Mouse (Mus musculus) hindbrain, embryonic 15.5 days (tissue): ENCODE results near the gene Ubxn6. TPM values are rescaled to one million over a fixed set of nuclear protein-coding genes. Genes with fewer than 3 reads are reported as not detected.
"Not testable (repeated sequence)": the region's sequence is repeated elsewhere in the genome, so short reads cannot be mapped to it uniquely, and the experiment has no call there.

Experiments used
- ATAC-seq: fragments of 200-750 bp; cut with Nextera tagmentation; 2 replicates; pipeline ENCODE4 v1.8.0; 2017; ENCODE audit warnings: low read depth, moderate number of reproducible peaks, moderate TSS enrichment; ENCODE audit not compliant: low FRiP score
- H3K27ac ChIP-seq: fragments of 300-500 bp; sonication (generic); replicated peaks from 2 replicates; pipeline ENCODE4 v1.5.1; 2015; ENCODE audit warnings: mild to moderate bottlenecking, inconsistent platforms
- H3K27me3 ChIP-seq: fragments of 300-500 bp; sonication (generic); 2 replicates; pipeline ENCODE4 v1.6.1; 2015; ENCODE audit warnings: control low read depth, inconsistent platforms
- H3K36me3 ChIP-seq: fragments of 300-500 bp; sonication (generic); 2 replicates; pipeline ENCODE4 v1.6.1; 2015; ENCODE audit warnings: control low read depth, inconsistent platforms
- H3K4me1 ChIP-seq: fragments of 300-500 bp; sonication (generic); replicated peaks from 2 replicates; pipeline ENCODE4 v1.6.1; 2015; ENCODE audit warnings: control low read depth, inconsistent platforms
- H3K4me2 ChIP-seq: fragments of 300-500 bp; sonication (generic); 2 replicates; pipeline ENCODE4 v1.6.1; 2015; ENCODE audit warnings: moderate library complexity, mild to moderate bottlenecking, inconsistent platforms
- H3K4me3 ChIP-seq: fragments of 300-500 bp; sonication (generic); 2 replicates; pipeline ENCODE4 v1.5.1; 2015; ENCODE audit warnings: mild to moderate bottlenecking, inconsistent platforms
- H3K9ac ChIP-seq: fragments of 300-500 bp; sonication (generic); 2 replicates; pipeline ENCODE4 v1.6.1; 2015; ENCODE audit warnings: inconsistent platforms
- H3K9me3 ChIP-seq: fragments of 300-500 bp; sonication (generic); 2 replicates; pipeline ENCODE4 v1.6.1; 2016; ENCODE audit warnings: control low read depth, inconsistent platforms
- WGBS: fragments of 180-500 bp; shearing (Covaris S2); methylation state at CpG from one replicate; pipeline ENCODE4 v1.1.7; 2015; 5-methylcytosine and 5-hydroxymethylcytosine counted together
- polyA plus RNA-seq: library from polyadenylated mRNA; unstranded; fragments of >200 nt; fragmentation: Nextera tagmentation; extraction: Ambion mirVana; gene quantifications from 2 replicates; pipeline ENCODE4 v1.2.1, GENCODE M21; 2015

The Ubxn6 gene
- polyA plus RNA-seq, 1 experiment from 2014 or later, result 76.1 TPM

- 57% methylated on average over 4 of the region's 4 CpGs for WGBS
- no peaks in the 10 kb centered on the region for H3K27me3 ChIP-seq
- no peak overlapping the region for H3K4me2 ChIP-seq
- no peaks in the 10 kb centered on the region for H3K4me1 ChIP-seq
- no peak for ATAC-seq
- no peaks in the 10 kb centered on the region for H3K9me3 ChIP-seq
- no peak overlapping the region for H3K9ac ChIP-seq
- H3K36me3 ChIP-seq, result no peaks in the 10 kb centered on the region
- H3K4me3 ChIP-seq, result no peak overlapping the region
- no peak overlapping the region for H3K27ac ChIP-seq
Measured at GRCm38 (mm10) chr17:56110571-56110970, 35.7 kb upstream of the Ubxn6 start.

- H3K4me2 ChIP-seq, result no peak within 1 kb of the TSS
- 0 out of 2 replicates have a peak, but pooled peaks have one; percentile 12 for ATAC-seq
- WGBS, result 66% methylated on average over 10 of the region's 10 CpGs
- no peaks in the 10 kb centered on the region for H3K27me3 ChIP-seq
- no peak within 1 kb of the TSS for H3K4me3 ChIP-seq
- H3K4me1 ChIP-seq, result no peaks in the 10 kb centered on the region
- no peaks in the 10 kb centered on the region for H3K9me3 ChIP-seq
- no peaks in the 10 kb centered on the region for H3K36me3 ChIP-seq
- H3K27ac ChIP-seq, result no peak within 1 kb of the TSS
- H3K9ac ChIP-seq, result no peak within 1 kb of the TSS
Measured at GRCm38 (mm10) chr17:56109219-56110051, 34.6 kb upstream of the Ubxn6 start, which contains the start of gene Plin4. Plin4 (minus strand) TSS chr17:56109803.

- H3K9ac ChIP-seq, result no peak overlapping the region
- no peak overlapping the region for H3K4me3 ChIP-seq
- H3K4me2 ChIP-seq, result no peak overlapping the region
- 84% methylated on average over 6 of the region's 6 CpGs for WGBS
- no peaks in the 10 kb centered on the region for H3K9me3 ChIP-seq
- no peak for ATAC-seq
- no peaks in the 10 kb centered on the region for H3K4me1 ChIP-seq
- no peaks in the 10 kb centered on the region for H3K27me3 ChIP-seq
- H3K36me3 ChIP-seq, result 0 out of 2 replicates have a peak, but pooled peaks cover 2% of the 10 kb centered on the region
- no peak overlapping the region for H3K27ac ChIP-seq
Measured at GRCm38 (mm10) chr17:56108334-56109044, 33.7 kb upstream of the Ubxn6 start.

- ATAC-seq, result no peak
- Histone ChIP-seq H3K4me2 (no peak overlapping the region), H3K27ac (no peak overlapping the region), H3K9me3 (no peaks in the 10 kb centered on the region), H3K27me3 (no peaks in the 10 kb centered on the region), H3K4me1 (no peaks in the 10 kb centered on the region), H3K9ac (no peak overlapping the region), H3K4me3 (no peak overlapping the region), H3K36me3 (peaks cover 3% of the 10 kb centered on the region; the same call in 1 of the 2 replicates)
- WGBS, result 77% methylated on average over 2 of the region's 2 CpGs
Measured at GRCm38 (mm10) chr17:56107736-56108135, 32.9 kb upstream of the Ubxn6 start.

- H3K27ac ChIP-seq, result no peak overlapping the region
Measured at GRCm38 (mm10) chr17:56106981-56107380, 32.2 kb upstream of the Ubxn6 start.

GRCm38 (mm10) chr17:56106436-56106835 lies 31.6 kb upstream of the Ubxn6 start:
- H3K4me1 ChIP-seq, ATAC-seq, H3K27ac ChIP-seq, H3K9me3 ChIP-seq, H3K4me3 ChIP-seq, H3K27me3 ChIP-seq, H3K4me2 ChIP-seq, H3K9ac ChIP-seq: not testable (repeated sequence)
- WGBS, result 96% methylated on average over 4 of the region's 4 CpGs
- H3K36me3 ChIP-seq, result peaks cover 12% of the 10 kb centered on the region; the same call in 1 of the 2 replicates

More at GRCm38 (mm10) chr17:56106981-56107380, 32.2 kb upstream of the Ubxn6 start:
- Histone ChIP-seq H3K27me3 (no peaks in the 10 kb centered on the region), H3K36me3 (peaks cover 11% of the 10 kb centered on the region; the same call in 1 of the 2 replicates), H3K9me3 (no peaks in the 10 kb centered on the region), H3K4me3 (no peak overlapping the region), H3K4me2 (no peak overlapping the region), H3K9ac (no peak overlapping the region), H3K4me1 (no peaks in the 10 kb centered on the region)
- WGBS, result 86% methylated on average over 4 of the region's 4 CpGs
- no peak for ATAC-seq

GRCm38 (mm10) chr17:56104821-56105220 lies 30.0 kb upstream of the Ubxn6 start:
- H3K4me2 ChIP-seq, H3K9ac ChIP-seq, H3K27me3 ChIP-seq, ATAC-seq, H3K27ac ChIP-seq, H3K4me1 ChIP-seq, H3K9me3 ChIP-seq, H3K4me3 ChIP-seq: not testable (repeated sequence)
- H3K36me3 ChIP-seq, result peaks cover 26% of the 10 kb centered on the region
- WGBS, result 91% methylated on average over 3 of the region's 5 CpGs

- WGBS, result 94% methylated on average over 8 of the region's 8 CpGs
- no peak for ATAC-seq
- H3K4me1 ChIP-seq, result no peaks in the 10 kb centered on the region
- no peak overlapping the region for H3K9ac ChIP-seq
- peaks cover 35% of the 10 kb centered on the region for H3K36me3 ChIP-seq
- no peak overlapping the region for H3K27ac ChIP-seq
- no peak overlapping the region for H3K4me2 ChIP-seq
- H3K4me3 ChIP-seq, result no peak overlapping the region
- no peaks in the 10 kb centered on the region for H3K27me3 ChIP-seq
- no peaks in the 10 kb centered on the region for H3K9me3 ChIP-seq
Measured at GRCm38 (mm10) chr17:56103465-56104285, 28.8 kb upstream of the Ubxn6 start.

GRCm38 (mm10) chr17:56102927-56103326 lies 28.1 kb upstream of the Ubxn6 start:
- WGBS, result 94% methylated on average over 9 of the region's 9 CpGs
- Histone ChIP-seq H3K4me1 (no peaks in the 10 kb centered on the region), H3K9me3 (no peaks in the 10 kb centered on the region), H3K27ac (no peak overlapping the region), H3K36me3 (peaks cover 43% of the 10 kb centered on the region), H3K4me2 (no peak overlapping the region), H3K27me3 (no peaks in the 10 kb centered on the region), H3K4me3 (no peak overlapping the region), H3K9ac (no peak overlapping the region)
- no peak for ATAC-seq

GRCm38 (mm10) chr17:56102158-56102557 lies 27.3 kb upstream of the Ubxn6 start:
- no peak for ATAC-seq
- H3K4me3 ChIP-seq, result no peak overlapping the region
- H3K9me3 ChIP-seq, result no peaks in the 10 kb centered on the region
- peaks cover 50% of the 10 kb centered on the region for H3K36me3 ChIP-seq
- H3K27me3 ChIP-seq, result no peaks in the 10 kb centered on the region
- 97% methylated on average over 5 of the region's 5 CpGs for WGBS
- H3K4me2 ChIP-seq, result no peak overlapping the region
- H3K9ac ChIP-seq, result no peak overlapping the region
- no peak overlapping the region for H3K27ac ChIP-seq
- H3K4me1 ChIP-seq, result no peaks in the 10 kb centered on the region

- H3K4me2 ChIP-seq, result no peak overlapping the region
- no peak overlapping the region for H3K27ac ChIP-seq
- H3K9ac ChIP-seq, result no peak overlapping the region
- H3K9me3 ChIP-seq, result no peaks in the 10 kb centered on the region
- no peaks in the 10 kb centered on the region for H3K27me3 ChIP-seq
- peaks cover 64% of the 10 kb centered on the region for H3K36me3 ChIP-seq
- H3K4me1 ChIP-seq, result no peaks in the 10 kb centered on the region
- ATAC-seq, result no peak
- 94% methylated on average over 3 of the region's 3 CpGs for WGBS
- no peak overlapping the region for H3K4me3 ChIP-seq
Measured at GRCm38 (mm10) chr17:56100811-56101210, 26.0 kb upstream of the Ubxn6 start.
